Mouse (Mus musculus): ENCODE data around the gene Tex14. TPM values are rescaled to one million over a fixed set of nuclear protein-coding genes. Genes with fewer than 3 reads are reported as not detected.
"Not testable (repeated sequence)": the region's sequence is repeated elsewhere in the genome, so short reads cannot be mapped to it uniquely, and the experiment has no call there.

The Tex14 gene
- total and polyA plus RNA-seq, 3 experiments = 0.42 TPM; not detected in 1

GRCm38 (mm10) chr11:87447429-87447828, 42.6 kb downstream of the Tex14 start:
- Histone ChIP-seq H3K9ac (ENCODE audit: control insufficient read depth, low read depth, low read length, poor library complexity, severe bottlenecking) (peak overlapping the region; percentile 96), H3K4me3 (ENCODE audit: control insufficient read depth in 1 of 2, insufficient read depth in 1 of 2, low read depth in 2 of 2, low read length in 2 of 2) (no peak overlapping the region), H3K79me2 (ENCODE audit: control insufficient read depth, insufficient read depth, low read length, poor library complexity) (no peaks in the 10 kb centered on the region; the same call in 1 of the 2 replicates), H3K27ac (ENCODE audit: control insufficient read depth, low read depth, low read length) (no peak overlapping the region), H3K9me3 (replicated peaks; ENCODE audit: insufficient read depth, low read length) (no peaks in the 10 kb centered on the region), H3K4me1 (ENCODE audit: control insufficient read depth in 1 of 2, insufficient read depth in 2 of 2, low read length in 2 of 2) (peaks cover 4 to 13% of the 10 kb centered on the region in 2 experiments), H3K36me3 (ENCODE audit: control insufficient read depth in 1 of 2, insufficient read depth in 2 of 2, low read length in 2 of 2) (peaks cover 0 to 14% of the 10 kb centered on the region in 2 experiments; a peak in 2 of 4 replicates), H3K27me3 (ENCODE audit: control insufficient read depth in 1 of 2, insufficient read depth in 2 of 2, low read length in 2 of 2) (no peaks in the 10 kb centered on the region)
- TF ChIP-seq ETS1 (IDR thresholded peaks at IDR 0.05; ENCODE audit: low read depth, low read length) = no peak
- TF ChIP-seq ZNF384 (IDR thresholded peaks at IDR 0.05; ENCODE audit: low read depth, low read length) = no peak
- TF ChIP-seq POLR2AphosphoS5 (IDR thresholded peaks at IDR 0.05; ENCODE audit: borderline replicate concordance, low read depth, low read length) = no peak
- no peak for TF ChIP-seq CHD2 (IDR thresholded peaks at IDR 0.05; ENCODE audit: low read length)
- peak; percentile 30; the same call in 1 of the 2 replicates for TF ChIP-seq TBP (IDR thresholded peaks at IDR 0.05; ENCODE audit: low read depth, low read length)
- TF ChIP-seq POLR2A (IDR thresholded peaks at IDR 0.05; ENCODE audit: control insufficient read depth in 1 of 2, insufficient read depth in 1 of 2, low read depth in 1 of 2, low read length in 2 of 2, poor library complexity in 1 of 2) = no peak
- TF ChIP-seq USF1 (IDR thresholded peaks at IDR 0.05; ENCODE audit: low read depth, low read length) = no peak
- no peak for TF ChIP-seq MAX (IDR thresholded peaks at IDR 0.05; ENCODE audit: low read length)
- TF ChIP-seq SIN3A (IDR thresholded peaks at IDR 0.05; ENCODE audit: low read length) = no peak
- no peak for TF ChIP-seq HCFC1 (IDR thresholded peaks at IDR 0.05; ENCODE audit: low read depth, low read length)
- peak in 1 of 3 experiments; percentile 14; a peak in 1 of 6 replicates for TF ChIP-seq CTCF (IDR thresholded peaks at IDR 0.05 in 2 of 3, conservative IDR thresholded peaks at IDR 0.05 in 1 of 3; ENCODE audit: control insufficient read depth in 1 of 3, insufficient read depth in 1 of 3, low read depth in 2 of 3, low read length in 3 of 3, poor library complexity in 1 of 3, severe bottlenecking in 1 of 3)
- DNase-seq (ENCODE audit: low read depth, low spot score) = peak; percentile 64

DNA sequence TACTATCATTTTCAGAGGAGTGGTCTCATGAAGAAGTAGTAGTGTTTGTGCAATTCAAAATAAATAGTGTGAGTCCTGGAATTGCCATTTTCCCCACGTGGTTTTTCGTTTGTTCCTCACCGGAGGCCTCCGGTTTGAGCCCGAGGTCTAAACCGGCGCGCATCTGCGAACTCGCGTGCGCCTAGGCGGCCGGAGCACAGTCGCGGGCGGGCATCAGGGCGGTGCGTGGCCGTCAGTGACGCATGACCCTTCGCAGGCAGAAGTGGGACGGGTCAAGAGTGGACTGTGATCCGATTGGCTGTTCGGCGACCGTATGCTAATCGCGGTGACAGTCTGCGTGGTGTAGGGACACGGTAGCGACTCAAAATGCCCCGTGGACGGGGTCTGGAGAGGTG, 43.2 kb downstream of the Tex14 start:
- Histone ChIP-seq H3K27ac (ENCODE audit: control insufficient read depth, low read depth, low read length) (peak overlapping the region; percentile 83), H3K9ac (ENCODE audit: control insufficient read depth, low read depth, low read length, poor library complexity, severe bottlenecking) (peak overlapping the region; percentile 96), H3K4me1 (ENCODE audit: control insufficient read depth in 1 of 2, insufficient read depth in 2 of 2, low read length in 2 of 2) (peaks cover 5 to 15% of the 10 kb centered on the region in 2 experiments; a peak in 2 of 4 replicates), H3K4me3 (ENCODE audit: control insufficient read depth in 1 of 2, insufficient read depth in 1 of 2, low read depth in 2 of 2, low read length in 2 of 2) (peak overlapping the region; percentile 44 to 60), H3K36me3 (ENCODE audit: control insufficient read depth in 1 of 2, insufficient read depth in 2 of 2, low read length in 2 of 2) (peaks cover 0 to 14% of the 10 kb centered on the region in 2 experiments; a peak in 2 of 4 replicates)
- DNase-seq (ENCODE audit: low read depth, low spot score) = peak; percentile 91
- TF ChIP-seq UBTF (IDR thresholded peaks at IDR 0.05; ENCODE audit: borderline replicate concordance, insufficient read depth, low read depth, low read length) (0 out of 2 replicates have a peak, but pooled peaks have one; percentile 30), POLR2A (IDR thresholded peaks at IDR 0.05; ENCODE audit: control insufficient read depth in 1 of 2, insufficient read depth in 1 of 2, low read depth in 1 of 2, low read length in 2 of 2, poor library complexity in 1 of 2) (peak; percentile 41 to 57; a peak in 2 of 4 replicates)
- H3K27me3 ChIP-seq (ENCODE audit: control insufficient read depth in 1 of 2, insufficient read depth in 2 of 2, low read length in 2 of 2); H3K9me3 ChIP-seq (replicated peaks; ENCODE audit: insufficient read depth, low read length); H3K79me2 ChIP-seq (ENCODE audit: control insufficient read depth, insufficient read depth, low read length, poor library complexity): not testable (repeated sequence)

DNA sequence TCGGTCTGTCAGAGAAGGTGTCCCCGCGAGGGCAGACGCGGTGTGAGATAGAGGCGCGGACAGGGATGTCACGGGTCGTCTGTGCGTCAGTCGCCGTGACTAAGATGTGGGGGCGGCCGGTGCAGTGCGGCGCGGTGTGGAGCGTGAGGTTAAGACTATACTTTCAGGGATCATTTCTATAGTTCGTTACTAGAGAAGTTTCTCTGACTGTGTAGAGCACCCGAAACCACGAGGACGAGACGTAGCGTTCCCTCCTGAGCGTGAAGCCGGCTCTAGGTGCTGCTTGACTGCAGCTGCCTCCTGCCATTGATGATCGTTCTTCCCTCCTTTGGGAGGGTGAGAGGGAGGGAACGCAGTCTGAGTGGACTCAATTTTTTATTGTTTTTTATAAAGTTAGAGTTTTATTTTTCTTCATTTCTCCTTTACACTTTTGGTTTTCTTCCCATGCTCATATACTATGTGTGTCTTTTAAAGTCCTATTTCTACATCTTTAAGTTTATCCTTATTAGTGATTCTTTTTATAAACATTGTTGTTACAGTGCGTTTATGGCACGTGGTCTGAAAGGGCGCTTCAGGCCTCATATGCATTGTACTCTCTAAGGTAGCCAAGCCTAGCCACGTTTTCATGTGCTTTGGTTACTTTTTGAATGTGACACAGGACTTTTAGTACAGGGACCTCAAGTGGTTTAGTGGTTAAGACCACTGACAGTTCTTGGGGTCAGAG, 43.8 kb downstream of the Tex14 start:
- TF ChIP-seq POLR2A (IDR thresholded peaks at IDR 0.05; ENCODE audit: control insufficient read depth in 1 of 2, insufficient read depth in 1 of 2, low read depth in 1 of 2, low read length in 2 of 2, poor library complexity in 1 of 2) (peak; percentile 99 to 100), UBTF (IDR thresholded peaks at IDR 0.05; ENCODE audit: borderline replicate concordance, insufficient read depth, low read depth, low read length) (0 out of 2 replicates have a peak, but pooled peaks have one; percentile 26), POLR2AphosphoS5 (IDR thresholded peaks at IDR 0.05; ENCODE audit: borderline replicate concordance, low read depth, low read length) (peak; percentile 100), TBP (IDR thresholded peaks at IDR 0.05; ENCODE audit: low read depth, low read length) (peak; percentile 55; the same call in 1 of the 2 replicates)
- not testable (repeated sequence) for H3K79me2 ChIP-seq (ENCODE audit: control insufficient read depth, insufficient read depth, low read length, poor library complexity); H3K27me3 ChIP-seq (ENCODE audit: control insufficient read depth in 1 of 2, insufficient read depth in 2 of 2, low read length in 2 of 2); H3K9ac ChIP-seq (ENCODE audit: control insufficient read depth, low read depth, low read length, poor library complexity, severe bottlenecking); H3K9me3 ChIP-seq (replicated peaks; ENCODE audit: insufficient read depth, low read length); H3K4me3 ChIP-seq (ENCODE audit: control insufficient read depth in 1 of 2, insufficient read depth in 1 of 2, low read depth in 2 of 2, low read length in 2 of 2)
- peak; percentile 99 for DNase-seq (ENCODE audit: low read depth, low spot score)
- Histone ChIP-seq H3K27ac (ENCODE audit: control insufficient read depth, low read depth, low read length) (peak overlapping the region; percentile 38), H3K36me3 (ENCODE audit: control insufficient read depth in 1 of 2, insufficient read depth in 2 of 2, low read length in 2 of 2) (peaks cover 0 to 17% of the 10 kb centered on the region in 2 experiments; a peak in 2 of 4 replicates), H3K4me1 (ENCODE audit: control insufficient read depth in 1 of 2, insufficient read depth in 2 of 2, low read length in 2 of 2) (peaks cover 5 to 18% of the 10 kb centered on the region in 2 experiments; a peak in 2 of 4 replicates)
